Mouse (Mus musculus) frontal cortex, adult 2 months (tissue): ENCODE measurements around the gene Ror1. TPM values are rescaled to one million over a fixed set of nuclear protein-coding genes. Genes with fewer than 3 reads are reported as not detected.

Experiments
- DNase-seq, 2 experiments: peaks; one replicate each; pipeline ENCODE4 v3.0.0; 2022; ENCODE audit warnings: low spot score in 1 of 2; ENCODE audit errors: extremely low spot score in 1 of 2
- polyA plus RNA-seq: library from polyadenylated mRNA; depleted of rRNA; stranded (reverse); fragments of >200 nt; gene quantifications from 2 replicates; pipeline ENCODE4 v1.2.3, GENCODE M21; 2012

The Ror1 gene
- polyA plus RNA-seq, 1 experiment: 0.98 TPM

- DNase-seq: no peak
These were observed 274.1 kb downstream of the Ror1 start for GRCm38 (mm10) chr4:100369541-100370174.

- DNase-seq: no peak
These were observed 277.2 kb downstream of the Ror1 start for GRCm38 (mm10) chr4:100372806-100373205.

- no peak for DNase-seq
These were observed 278.2 kb downstream of the Ror1 start for GRCm38 (mm10) chr4:100373780-100374179.

GRCm38 (mm10) chr4:100375286-100375685, 279.7 kb downstream of the Ror1 start:
- no peak for DNase-seq

GRCm38 (mm10) chr4:100376163-100376562, 280.6 kb downstream of the Ror1 start:
- no peak for DNase-seq

- no peak for DNase-seq
These were observed 281.6 kb downstream of the Ror1 start for GRCm38 (mm10) chr4:100377231-100377630.

- no peak for DNase-seq
These were observed 282.4 kb downstream of the Ror1 start for GRCm38 (mm10) chr4:100377996-100378395.

- no peak for DNase-seq
These were observed 286.2 kb downstream of the Ror1 start for GRCm38 (mm10) chr4:100381760-100382159.

GRCm38 (mm10) chr4:100386272-100386988, 290.8 kb downstream of the Ror1 start:
- DNase-seq: no peak

GRCm38 (mm10) chr4:100390436-100390835, 294.8 kb downstream of the Ror1 start:
- no peak for DNase-seq

- DNase-seq: no peak
These were observed 295.4 kb downstream of the Ror1 start for GRCm38 (mm10) chr4:100391021-100391420.

GRCm38 (mm10) chr4:100393374-100394061, 297.9 kb downstream of the Ror1 start:
- DNase-seq: no peak

- DNase-seq: no peak
These were observed 299.8 kb downstream of the Ror1 start for GRCm38 (mm10) chr4:100395407-100395806.

GRCm38 (mm10) chr4:100398079-100398478, 302.5 kb downstream of the Ror1 start:
- DNase-seq: no peak

- DNase-seq: no peak
These were observed 305.5 kb downstream of the Ror1 start for GRCm38 (mm10) chr4:100401078-100401477.

GRCm38 (mm10) chr4:100401581-100402470, 306.2 kb downstream of the Ror1 start:
- no peak for DNase-seq

GRCm38 (mm10) chr4:100407261-100407874, 311.8 kb downstream of the Ror1 start:
- DNase-seq: peak; percentile 34 to 90

- no peak for DNase-seq
These were observed 313.9 kb downstream of the Ror1 start for GRCm38 (mm10) chr4:100409521-100409920.

GRCm38 (mm10) chr4:100411841-100412539, 316.4 kb downstream of the Ror1 start:
- DNase-seq: no peak

GRCm38 (mm10) chr4:100422756-100423155, 327.2 kb downstream of the Ror1 start:
- DNase-seq: no peak
